Mouse (Mus musculus) inflammation-experienced regulatory T-cells, adult 6 months (primary cell): ENCODE data around the gene Slc9a1. TPM values are rescaled to one million over a fixed set of nuclear protein-coding genes. Genes with fewer than 3 reads are reported as not detected.

Experiments
- polyA plus RNA-seq, 3 experiments: library from polyadenylated mRNA; unstranded; fragments of 100-300 nt; shearing (Covaris generic); gene quantifications; one replicate each; pipeline ENCODE4 v1.2.1; 2017

Gene Slc9a1
- polyA plus RNA-seq, 3 experiments from 2014 or later: 13.1 to 14.8 (median 13.3) TPM

Other genes starting within 250 kb of the Slc9a1 start
- gene Wasf2, start 239.2 kb upstream of the Slc9a1 start, polyA plus RNA-seq: 100 to 1,000 TPM in 1 of 3 experiments, 10 to 100 TPM in 2; 70.4 to 110 (median 79.7) TPM
- gene Cd164l2, start 157.6 kb upstream of the Slc9a1 start, polyA plus RNA-seq: not detected
- not detected for gene Gpr3, start 157.2 kb upstream of the Slc9a1 start, polyA plus RNA-seq
- under 1 TPM in 1 of 3 experiments, not detected in 2; 0.57 TPM for gene Map3k6, start 128.9 kb upstream of the Slc9a1 start, polyA plus RNA-seq
- 10 to 100 TPM; 18.3 to 62.3 (median 43.8) TPM for gene Sytl1, start 106.6 kb upstream of the Slc9a1 start, polyA plus RNA-seq
- 10 to 100 TPM; 69.3 to 98.0 (median 86.0) TPM for gene Tmem222, start 91.9 kb upstream of the Slc9a1 start, polyA plus RNA-seq
- 10 to 100 TPM in 1 of 3 experiments, 1 to 10 TPM in 2; 5.0 to 10.2 (median 8.8) TPM for gene Wdtc1, start 16.2 kb upstream of the Slc9a1 start, polyA plus RNA-seq
- not detected for gene Tent5b, start 110.4 kb downstream of the Slc9a1 start, polyA plus RNA-seq
- not detected for gene Trnp1, start 128.8 kb downstream of the Slc9a1 start, polyA plus RNA-seq
- gene Kdf1, start 149.3 kb downstream of the Slc9a1 start, polyA plus RNA-seq: under 1 TPM in 2 of 3 experiments, not detected in 1; 0.41 to 0.48 TPM
- gene Nudc, start 176.3 kb downstream of the Slc9a1 start, polyA plus RNA-seq: 10 to 100 TPM; 32.6 to 44.0 (median 40.6) TPM
- not detected for gene Nr0b2, start 183.7 kb downstream of the Slc9a1 start, polyA plus RNA-seq
- gene Gpatch3, start 205.0 kb downstream of the Slc9a1 start, polyA plus RNA-seq: 1 to 10 TPM in 2 of 3 experiments, under 1 TPM in 1; 0.94 to 1.6 (median 1.1) TPM
- gene Gpn2, start 214.7 kb downstream of the Slc9a1 start, polyA plus RNA-seq: 1 to 10 TPM; 6.1 to 6.7 (median 6.4) TPM
- gene Sfn, start 232.5 kb downstream of the Slc9a1 start, polyA plus RNA-seq: 10 to 100 TPM; 10.9 to 18.2 (median 12.9) TPM